Mouse (Mus musculus) right cerebral cortex, postnatal 36 days (tissue): ENCODE measurements at regions not wholly inside any gene's neighbourhood (a gene's known extent, or its start where the extent isn't known, plus 50 kb on each side); places are given as distances from the start of the nearest gene placed in this dataset.
A peak's percentile ranks its signal among the peaks of the same experiment; 100 is the strongest.

Source experiments
- DNase-seq, 2 experiments: peaks; one replicate each; pipeline ENCODE4 v3.0.0; 2022; ENCODE audit warnings: low spot score in 2 of 2, mixed read lengths in 1 of 2

DNA sequence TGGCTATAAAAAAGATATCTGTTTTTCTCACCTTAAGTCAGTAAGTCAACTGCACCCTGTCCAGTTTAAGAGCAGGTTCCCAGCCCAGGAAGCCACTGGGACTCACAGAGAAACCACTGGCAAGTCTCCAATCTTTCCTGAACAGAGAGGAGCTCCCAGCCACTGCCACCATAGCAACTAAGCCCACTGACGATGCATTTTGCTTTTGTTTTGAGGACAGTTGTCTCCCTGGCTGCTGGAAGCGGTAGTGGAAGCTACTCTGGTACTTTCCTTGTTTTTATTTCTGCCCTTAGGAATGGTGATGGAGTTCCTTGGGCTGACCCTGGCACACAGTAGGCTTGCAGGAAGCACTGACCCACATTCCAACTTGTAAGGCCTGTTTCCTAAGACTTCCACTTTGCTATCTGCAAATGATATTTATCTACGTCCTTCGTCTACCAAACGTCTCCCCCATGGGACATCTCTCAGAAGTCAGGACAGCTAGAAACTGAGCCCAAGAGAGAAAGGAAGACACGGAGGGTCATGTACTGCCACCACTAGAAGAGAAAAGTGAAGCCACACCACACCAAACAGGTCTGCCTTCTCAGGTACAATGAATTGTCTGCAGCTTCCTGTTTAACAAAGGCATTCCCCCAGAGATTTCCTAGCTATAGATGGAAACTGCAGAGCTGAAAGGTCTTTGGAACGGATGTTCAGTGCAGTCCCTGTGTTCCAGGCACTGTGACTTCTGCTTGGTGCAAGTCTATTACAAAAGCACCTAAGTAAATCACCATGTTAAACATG, 125.7 kb upstream of the Fmo9 start:
- no peak for DNase-seq

DNA sequence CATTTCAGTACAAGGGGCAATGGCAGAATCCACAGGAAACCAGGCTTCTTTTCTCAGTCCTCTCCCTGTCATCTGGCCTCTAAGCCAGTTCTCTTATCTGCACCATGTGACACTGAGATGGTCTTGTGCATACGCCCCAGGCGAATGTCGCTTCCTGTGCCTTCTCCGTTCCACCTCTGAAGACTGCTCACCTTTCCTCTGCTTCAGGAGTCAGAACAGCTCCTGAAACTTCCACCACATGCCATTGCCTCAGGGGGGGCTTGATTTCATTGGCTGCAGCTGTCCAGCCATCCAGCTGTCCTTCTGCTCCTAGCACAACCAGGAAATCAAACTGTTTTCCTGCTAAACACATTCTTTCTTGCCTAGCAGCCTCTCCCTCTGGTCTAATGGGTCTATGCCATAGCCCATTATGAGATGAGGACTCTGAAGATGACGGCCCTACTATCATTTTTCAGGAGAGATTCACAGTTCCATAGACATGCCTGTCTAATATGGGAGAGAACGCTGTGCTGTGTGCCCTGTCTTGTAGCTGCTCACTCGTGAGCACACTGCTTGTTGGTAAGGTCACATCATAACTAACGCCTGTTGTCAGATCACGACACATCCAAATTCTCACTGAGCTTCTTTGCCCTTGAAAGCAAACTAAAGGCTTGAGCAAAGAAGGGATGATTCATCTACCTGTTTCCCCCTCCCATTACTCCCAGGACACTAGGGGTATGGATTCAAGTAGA, 129.9 kb upstream of the Fmo9 start:
- DNase-seq = no peak

DNA sequence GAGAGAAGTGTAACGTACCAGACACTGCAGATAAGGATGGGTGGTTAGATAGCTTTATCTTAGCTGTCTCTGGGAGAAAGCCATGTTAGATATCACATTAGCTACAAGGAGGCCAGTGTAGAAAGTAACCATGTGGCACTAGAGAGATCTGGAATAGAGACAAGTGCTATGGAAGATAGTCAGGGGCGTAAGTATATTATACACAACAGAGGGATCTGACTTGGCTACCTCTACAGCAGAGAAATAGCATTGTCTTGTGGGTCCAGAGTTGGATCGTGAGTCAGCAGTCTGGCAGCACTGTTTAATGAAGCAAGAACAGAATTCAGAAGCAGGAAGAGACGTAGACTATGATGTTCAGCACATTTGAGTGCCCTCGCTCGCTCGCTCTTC, 130.4 kb upstream of the Fmo9 start:
- no peak for DNase-seq

DNA sequence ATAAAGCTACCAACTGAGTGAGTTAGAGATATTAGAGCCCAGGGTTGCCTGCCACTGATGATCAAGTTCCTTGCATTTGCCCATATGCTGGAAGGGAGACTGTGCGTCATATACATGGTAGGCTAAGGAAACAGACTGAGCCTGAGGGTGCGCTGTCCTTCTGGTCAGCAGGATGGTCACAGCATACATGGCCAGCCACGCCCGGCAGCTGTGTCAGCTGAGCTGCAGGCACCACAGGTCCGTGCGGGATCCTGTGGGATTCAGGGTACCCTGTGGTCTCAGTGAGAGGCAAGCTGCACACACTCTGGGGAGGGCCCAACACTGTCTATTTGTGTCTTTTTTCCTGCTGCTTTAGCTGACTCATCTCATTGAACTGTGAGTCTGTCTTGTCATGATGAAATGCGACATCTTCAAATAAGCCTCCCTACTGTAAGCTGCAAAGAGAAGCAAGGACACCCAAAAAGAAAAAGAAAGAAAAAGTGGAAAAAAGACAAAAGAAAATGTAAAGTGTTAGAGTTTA, 131.3 kb upstream of the Fmo9 start:
- DNase-seq = no peak

DNA sequence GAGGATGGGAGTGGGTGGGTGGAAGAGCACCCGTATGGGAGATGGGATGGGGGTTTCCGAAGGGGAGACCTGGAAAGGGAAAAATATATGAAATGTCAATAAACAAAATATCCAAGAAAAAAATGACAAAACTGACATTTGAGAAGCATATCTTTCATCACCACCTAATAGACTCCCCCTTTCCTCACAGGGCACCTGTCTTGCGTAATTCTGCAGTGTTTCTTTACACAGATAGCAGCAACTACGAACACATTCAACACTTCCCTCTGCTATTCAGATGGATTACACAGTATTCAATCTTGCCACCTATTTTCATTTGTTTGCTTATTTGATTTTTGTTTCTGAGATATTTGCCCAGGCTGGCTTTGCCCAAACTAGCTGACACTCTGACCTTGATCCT, 136.3 kb upstream of the Fmo9 start:
- no peak for DNase-seq

DNA sequence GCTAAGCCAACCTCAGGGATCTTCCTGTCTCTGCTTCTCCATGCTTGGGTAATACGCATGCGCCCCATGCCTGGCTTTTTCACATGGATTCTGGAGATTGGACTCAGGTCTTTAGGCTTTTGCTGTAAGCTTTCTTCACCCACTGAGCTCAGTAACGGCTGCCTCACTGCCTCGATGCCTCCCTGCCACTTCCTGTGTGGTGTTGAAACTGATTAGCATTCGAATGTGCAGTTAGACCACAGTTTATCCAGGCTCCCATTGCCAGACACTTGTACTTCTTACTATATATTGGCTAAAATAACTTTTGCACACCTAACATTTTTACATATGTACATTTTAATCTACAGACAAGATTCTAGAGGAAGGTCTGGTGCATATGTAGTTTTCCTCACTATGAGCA, 137.0 kb upstream of the Fmo9 start:
- DNase-seq = no peak

DNA sequence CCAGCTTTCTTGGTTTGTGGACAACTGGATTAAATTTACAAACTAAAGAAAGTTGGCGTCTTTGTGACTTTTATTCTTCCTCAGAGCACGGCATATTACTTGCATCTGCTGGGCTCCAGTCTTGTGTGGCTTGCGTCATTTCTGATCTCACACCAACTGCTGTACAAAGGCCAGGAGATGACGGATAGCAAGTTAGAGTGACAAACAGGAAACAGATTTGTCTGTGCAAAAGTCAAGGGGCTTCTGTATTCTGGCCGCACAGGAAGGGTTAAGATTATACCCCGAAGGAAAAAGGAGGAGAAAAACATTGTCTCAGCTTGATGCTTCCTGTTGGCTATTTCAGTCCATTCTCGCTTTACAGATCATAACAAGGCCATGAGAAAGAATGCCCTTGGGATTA, 137.8 kb upstream of the Fmo9 start:
- DNase-seq = no peak

DNA sequence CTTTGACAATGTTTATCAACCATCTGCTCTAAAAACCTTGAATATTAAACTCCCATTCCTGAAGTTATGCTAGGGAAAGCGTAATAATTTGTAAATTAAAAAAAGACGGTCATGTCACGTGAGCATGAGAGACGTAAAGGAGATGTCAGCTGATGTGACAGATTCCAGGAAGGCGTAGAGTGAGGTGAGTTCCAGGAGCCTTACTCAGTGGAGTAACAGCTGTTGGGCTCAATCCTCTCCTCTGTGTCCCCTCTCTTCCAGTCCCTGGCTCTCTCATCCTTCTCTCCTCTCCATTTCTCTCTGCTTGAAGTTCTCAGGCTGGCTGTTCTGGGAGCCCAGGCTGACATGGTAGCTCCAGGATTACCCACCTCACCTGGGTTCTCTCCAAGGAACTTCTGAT, 138.4 kb upstream of the Fmo9 start:
- DNase-seq = no peak

DNA sequence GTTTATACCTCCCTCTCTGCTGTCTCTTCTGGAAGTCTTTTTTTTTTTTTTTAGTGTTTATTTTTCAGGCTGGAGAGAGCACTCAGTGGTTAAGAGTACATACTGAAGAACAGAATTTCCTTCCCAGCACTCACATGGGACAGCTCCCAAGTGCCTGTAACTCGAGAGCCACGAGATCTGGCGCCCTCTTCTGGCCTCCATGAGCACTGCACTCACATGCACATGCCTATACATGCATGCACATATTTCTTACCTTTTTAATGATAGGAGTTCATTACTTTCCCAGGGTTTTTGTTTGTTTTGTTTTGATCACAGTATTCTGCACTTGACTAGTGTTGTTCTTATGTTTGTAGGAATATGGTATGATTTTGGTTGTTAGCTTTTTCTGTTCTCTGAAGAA, 139.5 kb upstream of the Fmo9 start:
- no peak for DNase-seq

DNA sequence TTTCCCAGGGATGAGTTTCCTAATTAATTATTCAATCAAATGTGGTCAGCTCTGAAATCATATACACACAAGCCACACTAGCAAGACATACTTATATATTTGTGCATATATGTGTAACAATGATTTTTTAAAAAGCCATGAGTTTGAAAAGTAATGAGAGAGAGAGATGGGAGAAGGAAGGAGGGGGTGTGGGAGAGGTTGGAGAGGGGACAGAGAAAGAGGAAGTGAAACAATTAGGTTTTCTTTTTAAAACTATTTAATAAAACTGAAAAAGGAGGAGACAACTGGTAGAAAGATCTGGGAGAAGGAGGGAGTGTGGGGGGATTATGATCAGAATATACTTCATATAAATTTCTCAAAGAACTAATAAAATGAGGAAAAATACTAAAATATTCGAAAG, 155.7 kb upstream of the Fmo9 start:
- DNase-seq = no peak

DNA sequence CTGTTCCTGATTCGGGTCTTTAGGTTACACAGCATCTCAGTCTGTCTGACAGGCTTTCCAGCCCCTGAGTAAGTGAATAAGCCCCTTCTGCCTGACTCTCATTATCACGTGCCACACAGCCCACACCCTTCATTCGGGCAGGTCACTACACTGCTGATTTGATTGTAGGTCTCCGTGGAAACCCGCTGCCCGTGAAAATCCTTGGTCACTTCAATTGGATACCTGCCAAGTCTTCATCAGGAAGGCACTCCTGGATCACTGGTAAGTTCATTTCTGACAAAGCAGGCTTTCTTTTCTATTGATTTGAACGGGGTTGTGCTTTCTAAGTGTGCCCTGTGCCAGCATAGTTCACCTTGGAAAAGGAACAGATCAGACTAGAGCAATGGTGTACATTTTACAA, 158.2 kb upstream of the Fmo9 start:
- no peak for DNase-seq

DNA sequence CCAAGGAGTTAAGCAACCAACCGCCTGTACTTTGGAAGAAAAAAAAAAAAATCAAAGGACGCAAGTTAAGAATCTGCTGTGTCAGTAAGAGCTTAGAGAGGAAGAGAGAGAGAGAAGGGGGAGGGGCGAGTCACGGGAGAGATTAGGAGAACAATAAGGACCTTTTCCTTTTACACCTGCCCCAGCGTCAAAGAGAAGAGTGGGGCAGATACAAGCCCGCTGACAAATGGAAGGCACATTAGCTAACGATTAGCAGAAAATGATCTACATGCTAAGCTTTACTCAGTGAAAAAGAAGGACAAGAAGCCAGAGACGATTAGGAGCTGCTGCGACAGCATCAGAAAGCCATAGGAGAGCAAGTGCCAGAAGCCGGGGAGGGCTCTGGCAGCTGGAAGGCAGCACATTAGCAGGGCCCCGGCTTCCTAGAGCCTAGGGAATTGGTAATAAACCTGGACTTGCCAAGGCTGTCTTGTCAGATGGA, 157.8 kb upstream of the Fam78b start:
- no peak for DNase-seq

DNA sequence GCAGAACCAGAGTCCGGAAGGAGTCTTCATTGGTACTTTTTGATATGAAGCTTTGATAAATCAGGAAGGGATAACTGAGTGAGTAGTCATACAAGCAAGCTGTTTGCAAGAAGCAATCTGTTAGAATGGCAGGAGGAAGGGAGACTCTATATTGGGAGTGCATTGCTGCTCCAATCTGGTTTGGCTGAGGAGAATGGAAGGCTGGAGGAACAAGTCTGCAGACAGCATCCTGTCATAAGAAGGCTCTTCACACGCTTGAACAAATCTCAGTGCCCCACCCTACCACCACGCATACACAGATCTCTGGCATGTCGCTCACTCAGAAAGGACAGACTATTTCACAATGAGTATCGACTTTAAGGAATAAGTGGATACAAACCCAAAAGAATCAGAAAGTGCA, 154.7 kb upstream of the Fam78b start:
- DNase-seq = no peak

DNA sequence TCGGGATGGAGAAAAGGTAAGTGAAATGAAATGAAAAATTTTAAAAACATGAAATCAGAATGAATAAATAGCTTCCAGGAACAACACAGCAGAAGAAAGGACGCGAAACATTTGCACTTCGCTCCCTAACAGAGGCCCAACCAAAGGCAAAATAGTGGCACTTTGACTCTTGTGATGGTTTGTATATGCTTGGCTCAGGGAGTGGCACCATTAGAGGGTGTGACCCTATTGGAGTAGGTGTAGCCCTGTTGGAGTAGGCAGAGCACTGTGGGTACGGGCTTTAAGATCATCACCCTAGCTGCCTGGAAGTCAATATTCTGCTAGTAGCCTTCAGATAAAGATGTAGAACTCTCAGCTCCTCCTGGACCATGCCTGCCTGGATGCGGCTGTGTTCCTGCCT, 154.0 kb upstream of the Fam78b start:
- no peak for DNase-seq

DNA sequence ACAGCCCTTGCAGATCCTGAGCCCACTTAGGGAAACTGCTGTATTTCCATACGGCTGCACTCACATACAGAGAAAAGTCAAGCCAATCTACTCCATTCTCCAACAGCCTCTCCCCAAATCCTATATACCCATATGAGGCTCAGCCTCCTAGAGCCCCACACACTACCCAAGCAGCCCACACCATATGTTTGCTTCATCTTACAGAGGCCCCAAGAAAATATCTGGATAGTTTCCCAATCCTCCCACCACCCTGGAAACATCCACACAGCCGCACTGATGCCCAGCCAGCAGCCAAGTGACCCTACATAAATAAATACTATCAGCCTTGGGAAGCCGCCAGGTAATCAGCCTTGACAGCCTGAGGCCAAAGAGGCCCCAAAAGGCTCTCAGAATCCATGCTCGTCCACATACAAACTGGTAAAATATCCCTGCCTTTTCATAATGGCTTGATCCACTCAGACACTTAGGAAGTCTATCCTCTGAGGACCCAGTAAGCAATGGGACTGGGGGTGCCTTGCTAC, 153.1 kb upstream of the Fam78b start:
- DNase-seq = no peak

DNA sequence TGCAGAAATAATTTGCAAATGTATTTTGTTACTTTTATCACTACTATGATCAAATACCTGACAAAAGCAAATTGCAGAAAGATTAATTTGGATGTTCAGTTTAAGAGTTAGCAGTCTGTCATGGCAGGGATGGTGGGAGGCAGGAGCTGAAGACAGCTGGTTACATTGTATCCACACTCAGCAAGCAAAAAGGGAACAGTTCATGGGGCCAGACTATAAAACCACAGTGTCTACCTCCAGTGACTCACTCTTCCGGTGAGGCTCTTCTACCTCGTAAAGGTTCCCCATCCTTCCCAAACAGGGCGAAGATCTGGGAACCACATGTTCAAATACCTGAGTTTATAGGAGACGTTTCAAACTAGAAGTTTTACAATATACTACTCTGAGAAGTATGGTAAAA, 145.2 kb upstream of the Fam78b start:
- DNase-seq = no peak

DNA sequence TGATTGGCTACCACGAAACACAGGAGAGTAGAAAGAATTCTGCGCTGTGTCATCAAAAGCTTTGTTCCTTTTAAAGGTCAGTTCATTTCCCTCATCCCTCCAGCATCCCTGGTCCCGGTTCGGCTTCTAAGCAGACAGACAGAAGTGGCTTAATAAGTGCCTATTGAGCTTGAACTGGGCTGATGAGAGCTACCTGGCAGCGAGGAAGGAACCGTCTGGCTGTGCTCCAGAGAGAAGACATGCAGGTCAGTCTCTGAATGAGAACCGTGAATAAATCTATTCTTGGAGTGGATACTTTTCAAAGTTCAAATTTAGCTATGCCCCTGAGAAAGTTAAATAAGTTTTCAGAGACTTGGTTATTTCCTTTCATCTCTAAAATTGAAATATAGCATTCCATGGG, 135.0 kb upstream of the Fam78b start:
- no peak for DNase-seq

DNA sequence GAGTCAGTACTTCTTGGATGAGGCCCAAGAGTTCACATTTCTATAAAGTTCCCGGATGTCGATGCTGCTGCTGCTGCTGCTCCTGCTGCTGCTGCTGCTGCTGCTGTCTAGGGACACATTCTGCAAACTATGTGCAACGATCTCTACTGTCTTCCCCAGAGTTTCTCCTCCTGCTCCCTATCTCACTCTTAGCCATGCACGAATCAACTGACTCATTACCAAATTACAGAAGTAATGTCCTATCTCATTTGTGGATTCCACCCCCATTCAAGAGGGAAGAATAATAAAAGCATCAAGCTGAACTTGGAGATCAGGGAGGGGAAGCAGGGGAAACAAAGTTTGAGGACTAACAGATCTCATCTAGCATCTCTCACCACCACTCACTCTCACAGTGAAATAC, 130.0 kb upstream of the Fam78b start:
- no peak for DNase-seq

DNA sequence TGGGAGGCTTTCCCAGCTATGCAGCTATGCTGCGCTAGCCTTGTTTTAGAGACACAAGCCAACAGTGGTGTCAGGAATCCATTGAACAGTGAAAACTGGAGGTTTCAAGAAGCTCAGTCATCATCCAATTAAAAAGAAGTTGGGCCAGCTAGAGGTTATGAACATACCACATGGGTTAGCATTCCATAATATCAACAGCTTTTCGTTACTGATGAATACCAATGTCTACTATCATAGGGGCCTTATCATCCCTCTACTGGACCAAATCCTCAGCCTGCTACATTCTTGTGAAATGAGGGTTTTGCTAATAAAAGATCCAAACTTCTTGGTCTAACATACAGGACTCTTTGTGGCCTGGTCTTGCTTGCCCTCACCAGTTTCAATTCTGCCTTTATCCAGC, 124.8 kb upstream of the Fam78b start:
- no peak for DNase-seq

DNA sequence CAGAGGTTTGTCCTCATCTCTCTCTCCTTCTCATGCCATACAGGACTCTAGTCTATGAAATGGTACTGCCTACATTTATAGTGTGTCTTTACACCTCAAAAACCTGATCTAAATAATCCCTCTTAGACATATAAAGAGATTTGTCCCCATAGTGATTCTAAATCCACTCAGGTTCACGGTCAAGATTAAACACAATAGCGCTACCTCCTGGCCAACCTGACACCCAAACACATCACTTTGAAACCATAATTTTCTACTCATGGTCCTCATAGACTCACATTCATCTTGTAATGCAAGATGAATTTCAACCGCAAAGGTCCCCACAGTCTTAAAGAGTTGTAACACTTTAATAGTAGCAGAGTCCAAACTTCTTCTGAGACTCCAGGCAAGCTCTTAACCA, 118.0 kb upstream of the Fam78b start:
- no peak for DNase-seq

DNA sequence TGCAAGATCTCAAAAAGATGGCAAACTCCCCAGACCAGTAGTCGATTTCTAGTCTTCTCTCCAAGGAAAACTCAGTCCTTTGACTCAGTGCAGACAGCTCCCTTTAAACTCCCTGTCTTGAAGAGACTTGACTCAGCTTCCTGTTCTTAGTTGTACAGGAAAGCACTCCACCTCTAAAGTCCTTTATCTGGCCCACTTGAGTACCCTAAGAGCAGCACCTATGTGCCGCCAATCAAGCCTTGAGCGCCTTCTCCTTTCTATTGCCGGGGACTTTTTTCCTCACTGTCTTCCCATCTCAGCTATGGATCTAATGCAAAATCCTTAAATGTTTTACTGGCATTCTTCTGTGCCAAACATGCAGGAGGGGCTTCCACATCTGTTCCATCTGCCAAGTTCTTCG, 105.3 kb upstream of the Fam78b start:
- DNase-seq = no peak

DNA sequence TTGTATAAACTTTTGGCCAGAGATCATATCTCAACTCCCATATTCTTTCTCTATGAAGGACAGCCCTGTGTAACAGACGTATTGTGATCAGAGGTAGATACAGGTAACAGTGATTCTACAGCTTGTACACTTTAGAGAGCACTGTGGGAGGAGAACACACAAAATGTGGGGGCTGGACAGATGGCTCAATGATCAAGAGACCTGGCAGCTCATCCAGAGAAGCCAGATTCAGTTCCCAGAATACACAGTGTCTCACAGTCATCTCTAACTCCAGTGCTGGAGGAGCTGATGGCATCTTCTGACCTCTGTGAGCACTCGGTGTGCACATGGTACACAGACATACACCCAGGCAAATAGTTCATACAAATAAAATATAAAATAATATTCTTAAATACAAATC, 102.5 kb upstream of the Fam78b start:
- DNase-seq = peak in 1 of 2 experiments; percentile 2

DNA sequence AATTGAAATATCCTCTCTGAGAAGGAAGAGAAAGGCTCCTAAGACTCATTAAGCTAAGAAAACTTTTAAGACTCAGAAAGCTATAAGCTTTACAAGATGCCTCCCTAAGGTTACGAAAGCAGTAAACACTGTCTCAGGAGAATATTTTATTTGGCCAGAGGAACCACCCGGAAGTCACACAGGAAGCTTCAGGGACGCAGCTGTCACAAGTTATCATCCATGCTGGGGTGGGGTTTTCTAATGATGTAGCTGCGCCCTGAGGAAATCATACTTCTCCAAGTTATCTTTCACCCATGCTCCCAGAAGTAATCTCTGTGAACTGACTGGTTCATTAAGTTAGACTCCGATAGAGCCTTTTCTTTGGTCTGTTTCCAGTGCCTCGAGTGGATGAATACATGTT, 102.0 kb upstream of the Fam78b start:
- no peak for DNase-seq
